Mouse (Mus musculus) left cerebral cortex, adult 2 months (tissue): ENCODE measurements around the gene App. TPM values are rescaled to one million over a fixed set of nuclear protein-coding genes. Genes with fewer than 3 reads are reported as not detected.

Source experiments
- DNase-seq, 2 experiments: peaks; one replicate each; pipeline ENCODE4 v3.0.0; 2021 to 2022; ENCODE audit warnings: low spot score in 2 of 2, mixed read lengths in 1 of 2; ENCODE audit errors: extremely low spot score in 1 of 2
- H3K27ac ChIP-seq: fragments of 200-600 bp; 2 replicates; pipeline ENCODE4 v1.8.1; 2022
- H3K4me3 ChIP-seq: fragments of 200-600 bp; 2 replicates; pipeline ENCODE4 v1.8.1; 2022
- CTCF ChIP-seq: fragments of 200-600 bp; IDR thresholded peaks from 2 replicates; pipeline ENCODE4 v1.8.1; 2022; ENCODE audit warnings: antibody characterized with exemption, mild to moderate bottlenecking, moderate library complexity
- intact Hi-C: fragments of 180-260 bp; cut with DNase I; formaldehyde crosslinking; loops from one replicate; pipeline ENCODE4 v1.15.1; 2025
- long read RNA-seq, 2 experiments: library from polyadenylated mRNA; stranded (forward); transcript quantifications; one replicate each; pipeline ENCODE4 v2.0.0; 2021; ENCODE audit warnings: borderline mapping rate in 2 of 2
- total RNA-seq, 2 experiments: library from RNA; stranded (reverse); gene quantifications; 2 replicates each; pipeline ENCODE4 v1.2.3; 2021

The App gene
- total RNA-seq = 1,000 to 10,000 TPM; 1,405 to 1,415 TPM
- long read RNA-seq, experiment 1, full-length matches to known transcripts = 1,552 of 1,731 reads
- long read RNA-seq, experiment 1, partial matches to known transcripts = 124 of 1,731 reads
- long read RNA-seq, experiment 1, other reads (novel, unspliced or antisense) = 55 of 1,731 reads
- long read RNA-seq, experiment 2, full-length matches to known transcripts = 953 of 1,104 reads
- long read RNA-seq, experiment 2, partial matches to known transcripts = 98 of 1,104 reads
- long read RNA-seq, experiment 2, other reads (novel, unspliced or antisense) = 53 of 1,104 reads

DNA sequence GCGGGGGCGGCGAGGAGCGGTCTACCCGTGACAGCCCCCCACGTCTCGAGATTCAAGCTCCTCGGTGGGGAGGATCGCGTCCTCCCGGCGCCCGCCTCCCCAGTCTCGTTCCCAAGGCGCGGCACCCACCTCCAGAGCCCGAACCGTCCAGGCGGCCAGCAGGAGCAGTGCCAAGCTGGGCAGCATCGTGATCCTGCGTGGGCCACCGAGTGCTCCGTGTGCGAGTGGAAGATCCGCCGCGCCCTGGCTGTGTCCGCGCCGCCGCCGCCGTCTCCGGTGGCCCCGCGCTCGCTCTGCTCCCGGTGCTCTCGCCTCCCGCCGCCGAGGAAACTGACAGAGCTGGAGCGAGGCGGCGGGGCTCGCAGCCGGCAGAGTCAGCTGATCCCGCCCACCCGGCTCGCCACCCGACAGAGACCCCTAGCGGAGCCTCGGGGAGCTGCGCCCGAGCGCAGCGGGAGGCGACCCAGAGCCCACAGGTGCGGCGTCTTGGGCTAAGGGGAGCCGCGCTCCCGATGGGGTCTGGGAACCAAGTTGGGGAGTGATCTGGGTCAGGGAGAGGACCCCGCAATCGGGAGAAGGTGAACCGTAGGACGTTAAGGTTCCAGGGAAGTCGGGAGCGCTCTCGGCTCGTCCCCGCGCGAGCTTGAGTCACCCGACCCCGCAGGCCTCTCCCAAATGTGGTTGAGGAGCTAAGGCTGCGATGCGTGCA is at the start of gene App:
TSS of gene App (minus strand) at position 394 of the 709 bp plus-strand sequence.
- peak within 1 kb of the TSS; percentile 91 for H3K4me3 ChIP-seq
- peak within 1 kb of the TSS; percentile 99 for H3K27ac ChIP-seq
- intact Hi-C loops = loop anchor here (2.0 to 10.0 kb wide), 9 partner anchors 36 to 504 kb away; partner anchors contain the start of genes Atp5j and Gabpa
- DNase-seq = peak; percentile 93 to 97
- peak; percentile 99 for TF ChIP-seq CTCF

DNA sequence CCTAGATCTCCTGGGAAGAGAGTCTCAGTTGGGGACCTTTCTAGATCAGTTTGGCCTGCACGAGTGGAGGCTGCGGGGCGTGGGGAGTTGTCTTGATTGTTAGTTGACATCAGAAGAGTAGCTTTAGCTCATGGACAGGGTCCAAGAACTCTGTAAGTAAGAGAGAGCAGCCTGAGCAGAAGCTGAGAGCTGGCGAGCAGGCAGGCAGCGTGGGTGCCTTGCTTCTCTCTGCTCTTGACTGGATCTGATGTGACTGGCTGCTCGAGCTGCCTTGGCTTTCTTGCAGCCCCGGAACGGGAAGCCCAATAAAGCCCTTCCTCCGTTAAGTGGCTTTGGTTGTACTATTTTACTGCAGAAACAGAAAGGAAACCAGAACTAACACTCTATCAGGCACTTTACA is 42.3 kb upstream of the App start:
- H3K27ac ChIP-seq = no peak overlapping the region
- no peak for TF ChIP-seq CTCF
- DNase-seq = peak in 1 of 2 experiments; percentile 33
- H3K4me3 ChIP-seq = no peak overlapping the region
- intact Hi-C loops = no loop called here

DNA sequence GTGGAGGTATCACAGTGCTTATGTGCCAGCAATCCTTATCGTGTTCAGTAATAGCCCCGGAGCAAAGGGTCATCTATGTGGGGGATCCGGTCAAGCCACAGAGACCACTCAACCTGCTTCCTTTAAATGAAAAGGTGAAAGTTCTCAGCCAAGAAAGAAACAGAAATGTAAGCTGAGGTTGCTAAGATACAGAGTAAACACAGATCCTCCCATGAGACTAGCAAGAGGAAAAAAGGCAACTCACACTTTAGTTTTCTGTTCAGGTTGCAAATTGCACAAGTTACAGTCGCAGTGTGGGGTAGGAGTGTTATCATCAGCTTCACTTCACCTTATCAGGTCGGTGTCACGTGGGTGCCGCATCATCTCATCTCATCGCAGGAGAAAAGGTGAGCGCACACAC is 41.6 kb upstream of the App start:
- no peak for TF ChIP-seq CTCF
- DNase-seq = no peak
- intact Hi-C loops = no loop called here
- Histone ChIP-seq H3K27ac (no peak overlapping the region), H3K4me3 (no peak overlapping the region)

DNA sequence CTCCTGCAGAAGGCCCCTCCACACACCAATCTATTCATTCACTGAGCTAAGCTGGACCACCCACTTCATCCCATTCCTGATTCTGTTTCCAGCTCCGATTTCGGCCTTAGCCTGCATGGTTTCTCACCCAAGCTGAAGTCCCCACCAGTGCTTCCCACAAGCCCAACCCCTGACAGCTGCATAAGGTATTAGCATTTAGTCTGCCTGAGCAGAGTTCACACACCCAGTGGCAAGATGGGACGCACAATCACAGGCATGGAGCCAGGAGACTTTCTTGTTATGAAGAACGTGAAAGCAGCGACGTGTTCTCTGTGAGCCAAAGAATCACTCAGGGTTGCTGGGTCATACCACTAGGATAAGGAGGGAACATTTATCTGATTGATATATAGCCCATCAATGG is 22.1 kb upstream of the App start:
- intact Hi-C loops = no loop called here
- DNase-seq = no peak
- Histone ChIP-seq H3K27ac (no peak overlapping the region), H3K4me3 (no peak overlapping the region)
- no peak for TF ChIP-seq CTCF

DNA sequence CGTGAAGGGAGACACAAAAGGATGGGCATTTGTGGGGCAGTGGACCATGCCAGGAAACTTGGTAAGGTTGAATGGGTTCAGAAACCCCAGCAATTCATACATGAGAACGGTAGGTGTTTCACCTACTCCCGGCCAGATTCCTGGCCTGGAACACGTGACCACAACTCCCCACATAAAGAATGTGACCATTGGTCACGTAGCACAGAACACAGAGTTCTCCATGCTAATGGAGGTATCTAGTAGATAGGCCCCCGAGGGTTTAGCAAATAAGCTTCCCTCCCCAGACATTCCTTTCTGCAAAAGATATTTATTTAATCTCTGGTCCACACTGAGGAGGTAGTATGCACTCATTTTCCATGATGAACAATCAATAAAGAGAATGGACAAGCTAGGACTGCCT is 21.6 kb upstream of the App start:
- no peak for TF ChIP-seq CTCF
- intact Hi-C loops = no loop called here
- H3K27ac ChIP-seq = no peak overlapping the region
- H3K4me3 ChIP-seq = no peak overlapping the region
- no peak for DNase-seq

DNA sequence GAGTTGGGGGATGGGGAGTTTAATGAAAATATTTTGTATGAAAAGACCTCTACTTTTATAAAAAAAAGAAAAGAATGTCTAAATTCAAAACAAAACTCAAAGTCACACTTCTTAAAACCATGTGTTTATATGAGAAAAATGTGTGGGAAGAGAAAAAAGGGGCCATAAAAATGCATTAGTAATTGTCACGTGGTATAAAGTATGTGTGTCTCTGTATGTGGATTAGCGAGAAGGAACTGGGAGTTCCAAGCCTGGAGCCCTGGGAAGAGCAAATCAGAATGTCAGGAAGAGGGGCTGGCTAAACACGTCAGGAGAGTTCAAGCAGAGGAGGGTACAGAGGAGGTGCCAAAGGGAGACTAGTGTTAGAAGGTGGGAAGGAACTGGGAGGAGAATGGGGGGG is 7.9 kb upstream of the App start:
- no peak for TF ChIP-seq CTCF
- intact Hi-C loops = no loop called here
- H3K27ac ChIP-seq = no peak overlapping the region
- no peak for DNase-seq
- no peak overlapping the region for H3K4me3 ChIP-seq

DNA sequence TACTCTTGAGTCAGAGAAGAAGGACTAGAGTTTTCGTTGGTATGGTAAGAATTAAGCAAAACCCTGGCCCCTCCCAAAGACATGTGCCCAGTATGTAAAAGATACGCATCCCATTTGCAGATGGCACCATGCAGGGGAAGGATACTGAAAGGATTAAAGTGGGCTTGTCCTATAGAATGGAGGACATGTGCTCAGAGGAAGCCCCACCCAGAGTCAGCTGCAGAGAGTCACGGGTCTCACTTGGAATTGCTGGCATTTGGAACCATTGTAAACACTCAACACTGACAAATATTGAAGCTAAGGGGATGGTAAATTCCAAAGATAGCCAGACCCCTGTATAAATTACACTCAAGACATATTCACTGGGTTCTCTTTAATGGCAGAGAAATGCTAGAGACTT is 7.1 kb upstream of the App start:
- no peak for TF ChIP-seq CTCF
- intact Hi-C loops = no loop called here
- no peak overlapping the region for H3K27ac ChIP-seq
- no peak for DNase-seq
- no peak overlapping the region for H3K4me3 ChIP-seq

DNA sequence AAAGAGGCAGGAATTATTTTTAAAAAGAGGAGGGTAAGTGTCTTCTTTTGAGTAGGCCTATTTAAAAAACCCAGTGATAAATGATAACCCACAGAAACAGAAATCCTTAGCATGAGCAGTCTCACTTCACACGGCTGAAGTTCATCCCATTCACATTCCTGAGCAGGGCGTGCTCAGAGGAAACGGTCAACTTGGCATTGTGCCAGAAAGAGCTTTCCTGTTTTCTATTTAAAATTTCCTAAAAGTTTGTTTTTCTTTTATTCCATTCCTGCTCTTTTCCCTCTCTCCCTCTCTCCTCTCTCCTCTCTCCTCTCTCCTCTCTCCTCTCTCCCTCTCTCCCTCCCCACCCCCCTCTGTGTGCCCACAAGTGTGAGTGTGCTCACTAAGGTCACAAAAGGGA is 3.1 kb upstream of the App start:
- DNase-seq = no peak
- no peak for TF ChIP-seq CTCF
- no peak overlapping the region for H3K4me3 ChIP-seq
- intact Hi-C loops = loop anchor here (10.0 kb wide), 2 partner anchors 142 to 342 kb away; partner anchors contain the start of genes Atp5j and Gabpa
- H3K27ac ChIP-seq = no peak overlapping the region

DNA sequence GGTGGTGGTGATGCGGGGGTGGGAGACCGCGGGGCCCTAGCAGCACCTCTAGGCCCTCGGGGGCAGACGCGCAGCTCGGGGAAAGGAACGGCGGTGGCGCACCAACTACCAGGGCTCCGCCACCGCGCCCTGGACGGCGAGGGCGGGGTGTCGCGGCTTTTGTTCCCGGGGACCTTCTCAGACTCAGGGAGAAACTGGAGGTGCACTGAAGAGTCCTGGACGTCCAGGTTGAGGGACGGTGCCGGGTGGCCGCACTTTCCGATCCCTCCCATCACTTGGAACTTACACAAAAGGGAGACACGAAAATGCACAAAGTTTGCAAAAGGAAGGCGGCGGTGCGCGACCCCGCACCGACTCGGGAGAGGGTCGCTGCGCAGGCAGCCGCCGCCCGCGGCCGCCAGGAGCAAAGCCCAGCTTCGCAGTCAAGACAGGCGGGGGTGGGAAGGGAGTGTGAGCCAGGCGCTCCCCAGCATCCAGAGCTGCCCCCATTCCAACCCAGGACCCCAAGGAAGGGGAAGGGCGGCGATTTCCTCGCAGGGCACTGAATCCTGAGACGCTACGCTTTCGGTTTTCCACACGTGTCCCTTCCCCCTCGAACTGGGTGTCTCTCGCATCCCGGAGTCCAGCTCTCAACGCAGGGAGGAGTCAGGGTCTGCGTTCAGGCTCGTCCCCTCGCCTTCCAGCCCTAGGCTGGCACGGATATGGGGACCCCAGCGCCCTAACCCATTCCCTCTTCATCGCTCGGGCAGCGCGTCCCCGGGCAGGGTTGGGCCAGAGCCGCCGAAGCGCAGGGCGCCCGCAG is 794 bp downstream of the App start:
- Histone ChIP-seq H3K4me3 (peak overlapping the region; percentile 91), H3K27ac (peak overlapping the region; percentile 99)
- TF ChIP-seq CTCF = no peak; the same call in 1 of the 2 replicates
- intact Hi-C loops = loop anchor here (2.0 to 10.0 kb wide), 9 partner anchors 35 to 505 kb away; partner anchors contain the start of genes Atp5j and Gabpa
- peak; percentile 60 to 63 for DNase-seq

DNA sequence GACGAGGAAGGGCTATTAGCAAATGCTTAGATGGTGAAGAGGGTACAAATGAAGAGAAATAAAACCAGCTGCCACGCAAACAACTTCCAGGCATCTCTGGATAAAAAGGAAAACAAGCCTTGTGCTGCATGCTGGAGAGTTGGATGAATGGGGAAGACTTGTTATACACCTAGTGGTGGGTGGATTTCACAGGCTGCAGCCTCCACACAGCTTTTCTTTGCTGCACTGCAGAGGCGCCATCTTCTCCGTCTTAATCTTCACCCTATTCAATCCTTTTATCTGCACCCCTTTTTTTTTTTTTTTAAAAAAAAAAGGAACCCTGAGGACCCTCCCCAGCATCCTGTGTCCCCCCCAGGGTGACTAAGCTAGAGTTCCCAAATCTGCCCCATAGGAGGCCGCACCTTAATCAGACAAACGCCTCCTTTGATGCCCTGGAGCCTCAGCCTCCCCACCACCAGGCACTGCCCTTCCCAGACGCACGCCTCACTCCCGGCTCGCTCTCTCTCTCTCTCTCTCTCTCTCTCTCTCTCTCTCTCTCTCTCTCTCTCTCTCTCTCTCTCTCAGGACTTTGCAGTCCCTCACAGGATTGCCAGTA is 1.5 kb downstream of the App start:
- DNase-seq = peak; percentile 54 to 61
- intact Hi-C loops = loop anchor here (2.0 to 10.0 kb wide), 9 partner anchors 35 to 505 kb away; partner anchors contain the start of genes Atp5j and Gabpa
- Histone ChIP-seq H3K4me3 (peak overlapping the region; percentile 91), H3K27ac (peak overlapping the region; percentile 99)
- TF ChIP-seq CTCF = peak; percentile 42

DNA sequence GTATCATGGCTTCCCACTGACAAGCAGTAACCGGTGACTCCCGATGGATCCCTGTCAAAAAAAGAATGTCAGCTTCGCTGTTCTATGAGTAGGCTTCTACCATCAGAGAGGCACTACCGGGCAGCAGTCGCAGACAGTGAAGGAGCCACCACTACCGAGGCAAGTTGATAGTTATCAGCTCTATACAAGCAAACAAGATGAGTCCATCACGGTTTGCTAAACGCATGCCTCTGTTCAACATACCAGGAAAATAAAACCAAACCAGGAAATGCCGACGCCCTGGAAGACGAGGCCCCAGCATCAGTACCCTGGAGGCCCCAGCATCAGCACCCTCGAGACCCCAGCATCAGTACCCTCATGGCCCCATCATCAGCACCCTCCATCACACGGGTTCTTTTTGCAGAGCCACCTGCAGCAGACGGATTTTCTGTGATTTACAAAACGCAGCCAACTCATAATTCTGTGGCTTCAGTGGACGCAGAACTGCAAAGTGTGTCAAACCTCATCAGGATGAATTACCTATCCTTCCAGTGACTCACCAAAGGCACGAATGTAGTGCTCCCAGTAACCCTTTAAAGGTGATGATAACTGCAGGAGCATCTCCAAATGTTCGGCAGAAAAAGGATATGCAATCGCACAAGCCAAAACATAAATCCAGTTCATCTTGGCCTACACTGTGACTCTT is 2.6 kb downstream of the App start:
- DNase-seq = peak; percentile 20 to 35
- TF ChIP-seq CTCF = no peak
- peak overlapping the region; percentile 99 for H3K27ac ChIP-seq
- intact Hi-C loops = loop anchor here (5.0 to 10.0 kb wide), 5 partner anchors 34 to 506 kb away; partner anchors contain the start of genes Atp5j and Gabpa
- H3K4me3 ChIP-seq = peak overlapping the region; percentile 91
